Mouse (Mus musculus) lung, postnatal 0 days (tissue): ENCODE measurements around the gene Arhgef16.

Experiments
- CTCF ChIP-seq: IDR thresholded peaks from 2 replicates; pipeline ENCODE4 v1.5.1; 2016; ENCODE audit warnings: antibody characterized with exemption, mild to moderate bottlenecking
- EP300 ChIP-seq: IDR thresholded peaks from 2 replicates; pipeline ENCODE4 v1.6.1; 2016; ENCODE audit warnings: antibody characterized with exemption, mild to moderate bottlenecking, control low read depth

DNA sequence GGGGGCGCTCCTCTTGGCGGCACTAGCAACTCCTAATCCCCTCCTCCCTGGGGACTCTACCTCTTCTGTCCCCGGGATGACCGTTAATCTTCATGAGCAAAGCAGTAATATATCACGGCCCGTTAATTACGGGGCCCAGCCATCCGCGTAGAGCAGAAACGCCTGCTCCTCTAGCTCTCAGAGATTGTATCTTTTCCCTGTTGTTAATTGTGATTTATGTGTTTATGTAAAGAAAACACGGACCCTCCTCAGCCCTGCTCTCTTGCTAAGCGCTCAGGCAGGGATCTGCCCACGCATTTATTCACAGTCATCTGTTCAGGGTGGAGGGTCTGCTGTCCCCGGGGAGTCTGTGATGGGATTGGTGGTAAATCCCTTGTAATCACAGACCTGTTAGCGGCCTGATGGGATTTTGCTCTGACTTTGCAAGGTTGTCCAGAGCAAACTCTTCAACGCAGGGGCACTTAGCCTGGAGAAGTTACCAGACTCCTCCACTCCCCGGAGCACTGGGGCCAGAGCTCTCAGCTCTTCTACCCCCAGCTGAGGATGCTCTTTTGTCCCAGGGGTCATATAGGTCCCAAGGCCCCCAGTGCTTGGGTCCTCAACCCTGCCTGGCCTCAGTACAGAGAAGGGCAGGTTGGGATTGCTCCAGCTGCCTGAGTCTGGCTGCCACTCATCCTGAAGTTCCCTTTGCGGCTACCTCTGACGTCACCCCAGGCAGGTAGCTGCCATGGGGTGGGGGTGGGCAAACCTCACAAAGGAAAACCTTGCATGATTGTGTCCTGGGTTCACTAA is 45.5 kb upstream of the Arhgef16 start:
- TF ChIP-seq CTCF, result no peak
- no peak for TF ChIP-seq EP300
